Mouse (Mus musculus): ENCODE data around the gene C130074G19Rik. TPM values are rescaled to one million over a fixed set of nuclear protein-coding genes. Genes with fewer than 3 reads are reported as not detected.

C130074G19Rik gene
- polyA plus RNA-seq, 1 experiment: 6.0 TPM

GRCm38 (mm10) chr1:184851741-184852618 is 31.0 kb downstream of the C130074G19Rik start:
- TF ChIP-seq CTCF (IDR thresholded peaks at IDR 0.05; ENCODE audit: control insufficient read depth, insufficient read depth, insufficient replicate concordance, low read depth, low read length): peak; percentile 52; the same call in 1 of the 2 replicates
- 0 out of 2 replicates have a peak, but pooled peaks have one; percentile 15 for TF ChIP-seq POLR2A (IDR thresholded peaks at IDR 0.05; ENCODE audit: control insufficient read depth, low read depth, low read length)
- Histone ChIP-seq H3K27me3 (ENCODE audit: control insufficient read depth, insufficient read depth, low read length) (no peaks in the 10 kb centered on the region), H3K27ac (ENCODE audit: control insufficient read depth, insufficient read depth, low read depth, low read length) (peak overlapping the region; percentile 50), H3K36me3 (ENCODE audit: control insufficient read depth, insufficient read depth, low read length) (no peaks in the 10 kb centered on the region), H3K4me3 (ENCODE audit: control insufficient read depth, low read depth, low read length) (no peak overlapping the region), H3K4me1 (ENCODE audit: control insufficient read depth, insufficient read depth, low read length) (peaks cover 3% of the 10 kb centered on the region)

GRCm38 (mm10) chr1:184851166-184851565 is 31.9 kb downstream of the C130074G19Rik start:
- TF ChIP-seq CTCF (IDR thresholded peaks at IDR 0.05; ENCODE audit: control insufficient read depth, insufficient read depth, insufficient replicate concordance, low read depth, low read length) (no peak), POLR2A (IDR thresholded peaks at IDR 0.05; ENCODE audit: control insufficient read depth, low read depth, low read length) (no peak; the same call in 1 of the 2 replicates)
- peak overlapping the region; percentile 59; the same call in 1 of the 2 replicates for H3K27ac ChIP-seq (ENCODE audit: control insufficient read depth, insufficient read depth, low read depth, low read length)
- no peaks in the 10 kb centered on the region for H3K36me3 ChIP-seq (ENCODE audit: control insufficient read depth, insufficient read depth, low read length)
- H3K4me1 ChIP-seq (ENCODE audit: control insufficient read depth, insufficient read depth, low read length): peaks cover 3% of the 10 kb centered on the region
- H3K4me3 ChIP-seq (ENCODE audit: control insufficient read depth, low read depth, low read length): no peak overlapping the region
- no peaks in the 10 kb centered on the region for H3K27me3 ChIP-seq (ENCODE audit: control insufficient read depth, insufficient read depth, low read length)

- TF ChIP-seq POLR2A (IDR thresholded peaks at IDR 0.05; ENCODE audit: control insufficient read depth, low read depth, low read length) (no peak), CTCF (IDR thresholded peaks at IDR 0.05; ENCODE audit: control insufficient read depth, insufficient read depth, insufficient replicate concordance, low read depth, low read length) (no peak)
- Histone ChIP-seq H3K4me1 (ENCODE audit: control insufficient read depth, insufficient read depth, low read length) (peaks cover 3% of the 10 kb centered on the region), H3K36me3 (ENCODE audit: control insufficient read depth, insufficient read depth, low read length) (no peaks in the 10 kb centered on the region), H3K4me3 (ENCODE audit: control insufficient read depth, low read depth, low read length) (no peak overlapping the region), H3K27ac (ENCODE audit: control insufficient read depth, insufficient read depth, low read depth, low read length) (no peak overlapping the region), H3K27me3 (ENCODE audit: control insufficient read depth, insufficient read depth, low read length) (no peaks in the 10 kb centered on the region)
These were observed 36.0 kb downstream of the C130074G19Rik start for GRCm38 (mm10) chr1:184846973-184847372.

- H3K36me3 ChIP-seq (ENCODE audit: control insufficient read depth, insufficient read depth, low read length): no peaks in the 10 kb centered on the region
- peaks cover 2% of the 10 kb centered on the region for H3K4me1 ChIP-seq (ENCODE audit: control insufficient read depth, insufficient read depth, low read length)
- peak within 1 kb of the TSS; percentile 87 for H3K4me3 ChIP-seq (ENCODE audit: control insufficient read depth, low read depth, low read length)
- no peaks in the 10 kb centered on the region for H3K27me3 ChIP-seq (ENCODE audit: control insufficient read depth, insufficient read depth, low read length)
- no peak for TF ChIP-seq CTCF (IDR thresholded peaks at IDR 0.05; ENCODE audit: control insufficient read depth, insufficient read depth, insufficient replicate concordance, low read depth, low read length)
- TF ChIP-seq POLR2A (IDR thresholded peaks at IDR 0.05; ENCODE audit: control insufficient read depth, low read depth, low read length): no peak
- H3K27ac ChIP-seq (ENCODE audit: control insufficient read depth, insufficient read depth, low read depth, low read length): peak within 1 kb of the TSS; percentile 80
These were observed 36.8 kb downstream of the C130074G19Rik start, which contains the start of gene Marc2 for GRCm38 (mm10) chr1:184846092-184846750. TSS of gene Marc2 (minus strand) at chr1:184846451.

- H3K27me3 ChIP-seq (ENCODE audit: control insufficient read depth, insufficient read depth, low read length): no peaks in the 10 kb centered on the region
- TF ChIP-seq CTCF (IDR thresholded peaks at IDR 0.05; ENCODE audit: control insufficient read depth, insufficient read depth, insufficient replicate concordance, low read depth, low read length): no peak
- TF ChIP-seq POLR2A (IDR thresholded peaks at IDR 0.05; ENCODE audit: control insufficient read depth, low read depth, low read length): peak; percentile 88
- no peaks in the 10 kb centered on the region for H3K36me3 ChIP-seq (ENCODE audit: control insufficient read depth, insufficient read depth, low read length)
These were observed 37.6 kb downstream of the C130074G19Rik start for GRCm38 (mm10) chr1:184845111-184846071.

GRCm38 (mm10) chr1:184844326-184845066 is 38.5 kb downstream of the C130074G19Rik start:
- no peak overlapping the region for H3K27ac ChIP-seq (ENCODE audit: control insufficient read depth, insufficient read depth, low read depth, low read length)
- no peaks in the 10 kb centered on the region for H3K27me3 ChIP-seq (ENCODE audit: control insufficient read depth, insufficient read depth, low read length)
- TF ChIP-seq CTCF (IDR thresholded peaks at IDR 0.05; ENCODE audit: control insufficient read depth, insufficient read depth, insufficient replicate concordance, low read depth, low read length) (no peak), POLR2A (IDR thresholded peaks at IDR 0.05; ENCODE audit: control insufficient read depth, low read depth, low read length) (no peak)
- H3K36me3 ChIP-seq (ENCODE audit: control insufficient read depth, insufficient read depth, low read length): no peaks in the 10 kb centered on the region
- peak overlapping the region; percentile 87 for H3K4me3 ChIP-seq (ENCODE audit: control insufficient read depth, low read depth, low read length)
- no peaks in the 10 kb centered on the region; the same call in 1 of the 2 replicates for H3K4me1 ChIP-seq (ENCODE audit: control insufficient read depth, insufficient read depth, low read length)

More at GRCm38 (mm10) chr1:184845111-184846071, 37.6 kb downstream of the C130074G19Rik start:
- Histone ChIP-seq H3K27ac (ENCODE audit: control insufficient read depth, insufficient read depth, low read depth, low read length) (peak overlapping the region; percentile 80), H3K4me3 (ENCODE audit: control insufficient read depth, low read depth, low read length) (peak overlapping the region; percentile 87), H3K4me1 (ENCODE audit: control insufficient read depth, insufficient read depth, low read length) (no peaks in the 10 kb centered on the region; the same call in 1 of the 2 replicates)
